Mouse (Mus musculus): ENCODE results near the gene Cdiptos. TPM values are rescaled to one million over a fixed set of nuclear protein-coding genes. Genes with fewer than 3 reads are reported as not detected.
A peak's percentile ranks its signal among the peaks of the same experiment; 100 is the strongest.

Cdiptos gene
- total RNA-seq, 2 experiments from 2014 or later, result 3.3 to 4.9 TPM

DNA sequence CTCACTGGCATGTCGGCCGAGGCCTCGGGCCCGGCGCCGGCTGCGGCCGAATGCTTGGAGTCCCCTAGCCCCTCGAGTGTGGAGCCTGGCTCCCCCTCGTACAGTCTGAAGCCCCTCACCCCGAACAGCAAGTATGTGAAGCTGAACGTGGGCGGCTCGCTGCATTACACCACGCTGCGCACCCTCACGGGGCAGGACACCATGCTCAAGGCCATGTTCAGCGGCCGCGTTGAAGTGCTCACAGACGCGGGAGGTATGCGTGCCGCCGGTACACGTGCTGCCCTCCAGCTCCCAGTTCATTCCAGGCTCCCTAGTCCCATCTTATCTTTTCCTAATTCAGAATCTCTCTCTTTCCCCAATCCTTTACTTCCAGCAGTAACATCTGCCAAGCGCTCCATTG is 46.9 kb downstream of the Cdiptos start:
- peak; percentile 33; the same call in 1 of the 2 replicates for ATAC-seq (ENCODE audit: poor library complexity, severe bottlenecking)

DNA sequence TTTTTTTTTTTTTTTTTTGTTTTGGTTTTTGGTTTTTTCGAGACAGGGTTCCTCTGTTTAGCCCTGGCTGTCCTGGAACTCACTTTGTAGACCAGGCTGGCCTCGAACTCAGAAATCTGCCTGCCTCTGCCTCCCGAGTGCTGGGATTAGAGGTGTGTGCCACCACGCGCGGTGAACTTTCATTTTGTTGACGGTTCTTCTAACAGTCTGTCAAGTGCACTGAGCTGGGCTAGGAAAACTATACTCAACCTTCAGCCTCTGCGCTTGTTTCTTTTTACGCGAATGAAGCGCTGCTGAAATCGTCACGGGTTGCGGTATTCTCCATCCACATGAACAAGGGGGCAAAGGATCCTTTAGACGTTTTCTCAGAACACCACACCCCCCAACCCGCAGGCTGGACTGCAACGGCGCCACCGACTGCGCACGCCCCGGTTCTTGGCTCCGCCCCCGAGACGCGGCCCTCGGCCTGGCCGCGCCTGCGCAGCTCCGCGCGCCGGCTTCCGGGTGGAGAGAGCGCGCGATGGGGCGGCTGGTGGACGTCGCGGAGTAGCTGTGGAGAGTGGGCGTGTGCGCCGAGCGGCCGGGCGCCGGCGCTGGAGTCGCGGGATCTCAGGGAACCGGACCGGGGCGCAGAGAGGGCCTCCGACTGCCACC is 47.4 kb downstream of the Cdiptos start, which contains the start of gene Kctd13:
Gene Kctd13 (plus strand): TSS at position 496 of the 654 bp plus-strand sequence.
- ATAC-seq (ENCODE audit: poor library complexity, severe bottlenecking), result peak; percentile 98

DNA sequence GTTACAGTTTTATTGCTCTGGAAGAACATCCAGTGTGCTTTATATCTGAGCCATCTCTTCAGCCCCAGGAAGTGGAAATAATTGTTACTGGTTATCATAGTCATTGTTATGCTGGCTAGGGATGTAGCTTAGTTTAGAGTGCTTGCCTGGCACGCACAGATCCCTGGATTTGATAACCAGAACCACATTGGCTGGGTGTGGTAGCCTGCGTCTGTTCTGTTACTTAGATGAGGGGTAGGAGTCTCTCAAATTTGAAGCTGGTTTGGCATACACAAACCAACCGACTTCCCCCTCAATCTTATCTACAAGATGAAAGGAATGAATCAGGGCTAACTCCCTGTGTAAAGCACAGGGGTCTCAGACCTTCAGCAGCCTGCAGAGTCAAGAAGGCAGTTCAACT is 49.6 kb downstream of the Cdiptos start:
- ATAC-seq (ENCODE audit: poor library complexity, severe bottlenecking), result no peak

DNA sequence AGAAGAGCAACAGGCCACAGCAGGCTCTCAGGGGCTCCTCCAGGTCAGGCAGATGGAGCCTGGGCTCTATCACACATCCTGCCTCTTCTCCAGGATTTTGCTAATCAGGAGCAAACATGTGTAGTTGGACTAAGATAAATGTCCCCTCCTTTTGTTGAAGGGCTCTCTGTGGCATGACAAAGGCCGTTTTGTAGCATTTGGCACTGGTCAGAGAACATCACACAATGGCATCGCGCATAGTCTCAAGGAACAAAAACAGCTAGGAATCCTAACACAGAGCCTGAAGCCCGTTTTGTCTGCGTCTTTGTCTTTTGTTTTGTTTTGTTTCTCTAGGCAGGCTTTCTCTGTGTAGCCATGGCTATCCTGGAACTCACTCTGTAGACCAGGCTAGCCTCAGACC is 51.9 kb downstream of the Cdiptos start:
- ATAC-seq (ENCODE audit: poor library complexity, severe bottlenecking), result no peak

DNA sequence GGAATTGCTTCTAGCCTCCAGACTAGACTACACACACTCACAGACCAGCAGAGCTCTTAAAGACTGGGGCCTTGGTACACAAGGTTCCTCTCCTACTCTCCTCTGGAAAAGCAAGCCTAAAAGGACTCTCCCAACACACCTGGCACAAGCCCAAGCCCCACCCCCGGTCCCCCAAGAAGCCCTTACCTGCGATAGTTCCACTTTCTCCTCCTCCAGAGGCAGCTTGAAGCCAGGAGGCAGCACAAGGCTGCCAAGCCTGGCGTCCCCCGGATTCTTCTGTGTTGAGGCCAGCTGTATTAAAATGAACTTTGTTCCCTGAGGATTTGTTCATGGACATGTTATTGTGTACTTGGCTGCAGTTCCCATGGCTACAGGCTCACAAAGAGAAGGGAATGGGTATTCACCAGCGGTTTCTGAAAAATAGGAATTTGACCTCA is 53.3 kb downstream of the Cdiptos start, which contains the start of gene Tmem219:
Gene Tmem219 (minus strand): TSS at position 294 of the 437 bp plus-strand sequence.
- no peak for ATAC-seq (ENCODE audit: poor library complexity, severe bottlenecking)

Other genes with a start within 250 kb of the Cdiptos start
- 173 and 177 TPM in 2 replicates for gene Mapk3, start 216.5 kb downstream of the Cdiptos start, total RNA-seq (2015)
- gene Mapk3, start 216.5 kb downstream of the Cdiptos start, total RNA-seq (2017), result 88.3 and 91.1 TPM in 2 replicates
- gene Gdpd3, start 209.8 kb downstream of the Cdiptos start, total RNA-seq (2015), result 26.8 and 37.3 TPM in 2 replicates
- 57.9 and 71.4 TPM in 2 replicates for gene Gdpd3, start 209.8 kb downstream of the Cdiptos start, total RNA-seq (2017)
- gene Ypel3, start 199.1 kb downstream of the Cdiptos start, total RNA-seq (2015), result 196 and 200 TPM in 2 replicates
- 91.7 and 117 TPM in 2 replicates for gene Ypel3, start 199.1 kb downstream of the Cdiptos start, total RNA-seq (2017)
- gene Tbx6, start 194.6 kb downstream of the Cdiptos start, total RNA-seq (2015), result 0.68 and 1.0 TPM in 2 replicates
- gene Tbx6, start 194.6 kb downstream of the Cdiptos start, total RNA-seq (2017), result 0.98 and 0.99 TPM in 2 replicates
- gene Ppp4c, start 183.6 kb downstream of the Cdiptos start, total RNA-seq (2015), result 186 and 196 TPM in 2 replicates
- gene Ppp4c, start 183.6 kb downstream of the Cdiptos start, total RNA-seq (2017), result 139 and 154 TPM in 2 replicates
- gene Fam57b, start 178.4 kb downstream of the Cdiptos start, total RNA-seq (2015), result not detected in 2 replicates
- gene Fam57b, start 178.4 kb downstream of the Cdiptos start, total RNA-seq (2017), result not detected in 2 replicates
- not detected in 2 replicates for gene 4930451I11Rik, start 144.5 kb downstream of the Cdiptos start, total RNA-seq (2015)
- gene 4930451I11Rik, start 144.5 kb downstream of the Cdiptos start, total RNA-seq (2017), result not detected in 2 replicates
- not detected in 2 replicates for gene Doc2a, start 128.7 kb downstream of the Cdiptos start, total RNA-seq (2015)
- gene Doc2a, start 128.7 kb downstream of the Cdiptos start, total RNA-seq (2017), result not detected in 2 replicates
- gene Hirip3, start 114.1 kb downstream of the Cdiptos start, total RNA-seq (2015), result 14.6 and 22.0 TPM in 2 replicates
- gene Hirip3, start 114.1 kb downstream of the Cdiptos start, total RNA-seq (2017), result 147 and 164 TPM in 2 replicates
- gene Ino80e, start 113.7 kb downstream of the Cdiptos start, total RNA-seq (2015), result 42.5 and 51.5 TPM in 2 replicates
- 21.3 and 46.4 TPM in 2 replicates for gene Ino80e, start 113.7 kb downstream of the Cdiptos start, total RNA-seq (2017)
- gene Taok2, start 91.4 kb downstream of the Cdiptos start, total RNA-seq (2015), result 14.3 and 19.0 TPM in 2 replicates
- 26.8 and 32.0 TPM in 2 replicates for gene Taok2, start 91.4 kb downstream of the Cdiptos start, total RNA-seq (2017)
- 47.9 and 50.9 TPM in 2 replicates for gene Tmem219, start 53.2 kb downstream of the Cdiptos start, total RNA-seq (2015)
- gene Tmem219, start 53.2 kb downstream of the Cdiptos start, total RNA-seq (2017), result 44.9 and 45.5 TPM in 2 replicates
- gene Kctd13, start 47.2 kb downstream of the Cdiptos start, total RNA-seq (2015), result 7.3 and 12.0 TPM in 2 replicates
- 10.9 and 19.0 TPM in 2 replicates for gene Kctd13, start 47.2 kb downstream of the Cdiptos start, total RNA-seq (2017)
- not detected in 2 replicates for gene Asphd1, start 26.5 kb downstream of the Cdiptos start, total RNA-seq (2015)
- gene Asphd1, start 26.5 kb downstream of the Cdiptos start, total RNA-seq (2017), result not detected in 2 replicates
- gene Sez6l2, start 25.5 kb downstream of the Cdiptos start, total RNA-seq (2015), result 2.9 TPM in 1 of 2 replicates, not detected in the other
- gene Sez6l2, start 25.5 kb downstream of the Cdiptos start, total RNA-seq (2017), result 0.16 and 0.33 TPM in 2 replicates
- 46.1 and 48.5 TPM in 2 replicates for gene Cdipt, start 184 bp downstream of the Cdiptos start, total RNA-seq (2015)
- 49.4 and 56.7 TPM in 2 replicates for gene Cdipt, start 184 bp downstream of the Cdiptos start, total RNA-seq (2017)
- gene Mvp, start 38.5 kb upstream of the Cdiptos start, total RNA-seq (2015), result 5.6 and 6.0 TPM in 2 replicates
- gene Mvp, start 38.5 kb upstream of the Cdiptos start, total RNA-seq (2017), result 48.1 and 50.6 TPM in 2 replicates
- 0.54 and 1.6 TPM in 2 replicates for gene Pagr1b, start 40.4 kb upstream of the Cdiptos start, total RNA-seq (2015)
- not detected in 2 replicates for gene Pagr1b, start 40.4 kb upstream of the Cdiptos start, total RNA-seq (2017)
- 40.7 and 62.5 TPM in 2 replicates for gene Pagr1a, start 41.3 kb upstream of the Cdiptos start, total RNA-seq (2015)
- gene Pagr1a, start 41.3 kb upstream of the Cdiptos start, total RNA-seq (2017), result 25.5 and 67.0 TPM in 2 replicates
- 15.4 TPM in 1 of 2 replicates, not detected in the other for gene Gm42742, start 45.0 kb upstream of the Cdiptos start, total RNA-seq (2015)
- 45.4 TPM in 1 of 2 replicates, not detected in the other for gene Gm42742, start 45.0 kb upstream of the Cdiptos start, total RNA-seq (2017)
- gene Prrt2, start 45.1 kb upstream of the Cdiptos start, total RNA-seq (2015), result 0.20 and 1.8 TPM in 2 replicates
- 2.4 and 3.0 TPM in 2 replicates for gene Prrt2, start 45.1 kb upstream of the Cdiptos start, total RNA-seq (2017)
- gene Maz, start 50.9 kb upstream of the Cdiptos start, total RNA-seq (2015), result 79.8 and 80.9 TPM in 2 replicates
- gene Maz, start 50.9 kb upstream of the Cdiptos start, total RNA-seq (2017), result 44.4 and 45.1 TPM in 2 replicates
- gene Kif22, start 66.4 kb upstream of the Cdiptos start, total RNA-seq (2015), result 107 and 108 TPM in 2 replicates
- gene Kif22, start 66.4 kb upstream of the Cdiptos start, total RNA-seq (2017), result 85.9 and 105 TPM in 2 replicates
- gene Zg16, start 111.2 kb upstream of the Cdiptos start, total RNA-seq (2015), result 0.96 TPM in 1 of 2 replicates, not detected in the other
- gene Zg16, start 111.2 kb upstream of the Cdiptos start, total RNA-seq (2017), result not detected in 2 replicates
- 65.9 and 71.1 TPM in 2 replicates for gene AI467606, start 115.3 kb upstream of the Cdiptos start, total RNA-seq (2015)
- gene AI467606, start 115.3 kb upstream of the Cdiptos start, total RNA-seq (2017), result 46.6 and 49.2 TPM in 2 replicates
- gene Qprt, start 146.1 kb upstream of the Cdiptos start, total RNA-seq (2015), result 2.0 and 3.3 TPM in 2 replicates
- gene Qprt, start 146.1 kb upstream of the Cdiptos start, total RNA-seq (2017), result 1.1 and 2.8 TPM in 2 replicates
- 74.6 and 82.8 TPM in 2 replicates for gene Spn, start 161.7 kb upstream of the Cdiptos start, total RNA-seq (2015)
- 241 and 246 TPM in 2 replicates for gene Spn, start 161.7 kb upstream of the Cdiptos start, total RNA-seq (2017)
- gene Cd2bp2, start 220.0 kb upstream of the Cdiptos start, total RNA-seq (2015), result 16.1 and 19.0 TPM in 2 replicates
- gene Cd2bp2, start 220.0 kb upstream of the Cdiptos start, total RNA-seq (2017), result 51.8 and 57.5 TPM in 2 replicates
- gene Tbc1d10b, start 232.4 kb upstream of the Cdiptos start, total RNA-seq (2015), result 27.0 and 27.4 TPM in 2 replicates
- 59.8 and 74.2 TPM in 2 replicates for gene Tbc1d10b, start 232.4 kb upstream of the Cdiptos start, total RNA-seq (2017)
- 5.0 and 6.0 TPM in 2 replicates for gene Mylpf, start 232.8 kb upstream of the Cdiptos start, total RNA-seq (2015)
- gene Mylpf, start 232.8 kb upstream of the Cdiptos start, total RNA-seq (2017), result 2.3 and 3.3 TPM in 2 replicates